Mouse (Mus musculus) brain, embryonic 18.5 days (tissue): ENCODE results near the gene Eif4b.

Experiments used
- DNase-seq: peaks from one replicate; pipeline ENCODE4 v3.0.0-alpha.2; 2012; ENCODE audit warnings: low read depth, low spot score

The Eif4b gene

DNA sequence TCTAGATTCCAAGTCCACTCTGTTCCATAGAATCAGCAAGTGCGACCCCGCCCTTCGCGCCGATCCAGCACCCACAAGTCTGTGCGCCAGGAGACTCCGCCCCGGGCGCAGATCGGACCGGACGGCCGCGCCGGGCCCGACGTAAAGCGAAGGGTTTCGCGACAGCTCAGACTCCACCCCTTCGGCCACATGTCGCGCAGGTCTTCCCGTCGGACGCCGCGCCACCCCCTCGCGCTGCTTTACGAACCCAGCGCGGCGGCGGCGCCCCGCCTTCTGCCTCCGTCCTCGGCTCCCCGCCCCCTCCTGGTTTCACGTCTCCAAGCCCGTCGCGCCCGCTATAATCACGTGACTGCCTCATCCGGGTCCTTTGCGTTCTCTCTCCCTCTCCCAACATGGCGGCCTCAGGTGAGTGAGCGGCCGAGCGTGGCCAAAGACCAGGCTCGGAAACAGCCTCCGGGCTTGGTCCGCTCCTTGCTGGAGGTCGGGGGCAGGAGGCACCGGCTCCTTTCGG lies at the start of gene Eif4b:
TSS of gene Eif4b (plus strand) at position 215 of the 511 bp plus-strand sequence.
- DNase-seq = peak; percentile 97

GRCm38 (mm10) chr15:102023888-102024287 lies 49.7 kb upstream of the Eif4b start:
- no peak for DNase-seq

DNA sequence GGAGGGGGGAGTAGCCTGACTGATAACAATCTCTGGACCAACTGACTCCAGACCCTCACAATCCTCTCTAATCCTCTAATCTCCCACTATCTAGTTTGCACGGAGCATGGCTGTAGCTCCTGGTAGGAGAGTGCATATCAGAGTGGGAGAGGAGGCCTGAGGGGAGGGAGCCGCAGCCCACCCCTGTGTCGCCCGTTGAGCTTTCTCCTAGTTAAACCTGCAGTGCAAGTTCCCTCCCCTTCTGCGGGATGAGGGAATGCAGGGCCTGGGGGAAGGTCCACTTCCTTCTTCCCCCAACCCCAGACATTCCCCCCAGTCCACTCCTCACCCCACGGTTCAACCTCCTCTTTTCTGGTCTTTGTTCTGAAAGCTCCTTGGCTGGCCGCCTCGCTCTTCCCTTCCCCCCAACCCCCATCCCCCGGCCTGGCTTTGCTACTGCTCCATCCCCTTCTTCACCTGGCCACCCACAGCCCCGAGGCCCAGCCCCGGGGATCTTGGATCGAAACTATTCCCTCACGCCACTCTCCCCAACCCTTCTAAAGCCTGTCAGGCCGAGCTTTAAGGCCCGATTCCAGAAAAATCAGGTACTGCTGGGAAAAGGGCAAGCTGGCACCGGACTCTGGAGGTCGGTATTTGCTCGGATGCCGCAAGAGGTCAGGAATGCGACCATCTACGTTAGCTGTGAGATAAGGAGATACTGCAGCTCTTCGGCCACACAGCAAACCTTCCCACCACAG lies 48.3 kb upstream of the Eif4b start:
- no peak for DNase-seq

DNA sequence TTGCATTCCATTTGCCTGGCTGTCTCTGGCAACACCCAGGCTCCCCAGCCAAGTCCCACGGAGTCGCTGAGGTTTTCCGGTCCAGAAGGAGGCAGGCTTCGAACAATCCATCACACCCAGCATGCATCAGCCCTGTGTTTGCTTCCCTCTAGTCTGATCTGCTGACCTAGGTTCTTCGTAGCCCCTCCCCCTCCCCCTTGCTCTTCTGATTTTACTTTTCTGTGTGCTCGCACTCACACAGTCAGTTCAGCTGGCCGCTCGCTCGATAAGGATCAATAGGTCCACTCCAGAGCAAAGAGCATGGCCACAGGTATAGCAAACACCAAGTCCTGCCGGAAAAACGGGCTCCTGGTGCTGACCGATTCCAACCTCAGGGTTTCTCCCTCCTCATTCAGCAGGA lies 47.1 kb upstream of the Eif4b start:
- DNase-seq = no peak

DNA sequence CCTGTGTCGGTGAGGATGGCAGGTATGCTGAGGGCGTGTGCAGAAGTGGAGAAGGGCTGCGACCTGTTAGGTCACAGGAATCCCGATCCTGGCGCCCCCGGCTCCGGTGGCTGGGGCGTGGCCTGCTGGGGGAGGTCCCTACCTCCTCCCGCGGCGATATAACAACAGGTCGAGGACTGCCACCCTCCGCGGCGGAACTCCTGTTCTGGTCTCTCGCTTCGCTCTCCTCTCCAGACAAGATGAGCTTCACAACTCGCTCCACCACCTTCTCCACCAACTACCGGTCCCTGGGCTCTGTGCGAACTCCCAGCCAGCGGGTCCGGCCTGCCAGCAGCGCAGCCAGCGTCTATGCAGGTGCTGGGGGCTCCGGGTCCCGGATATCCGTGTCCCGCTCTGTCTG lies 45.5 kb upstream of the Eif4b start, which contains the start of gene Krt18:
TSS of gene Krt18 (plus strand) at position 141 of the 400 bp plus-strand sequence.
- no peak for DNase-seq

- no peak for DNase-seq
Measured at GRCm38 (mm10) chr15:102034121-102035053, 39.2 kb upstream of the Eif4b start.

DNA sequence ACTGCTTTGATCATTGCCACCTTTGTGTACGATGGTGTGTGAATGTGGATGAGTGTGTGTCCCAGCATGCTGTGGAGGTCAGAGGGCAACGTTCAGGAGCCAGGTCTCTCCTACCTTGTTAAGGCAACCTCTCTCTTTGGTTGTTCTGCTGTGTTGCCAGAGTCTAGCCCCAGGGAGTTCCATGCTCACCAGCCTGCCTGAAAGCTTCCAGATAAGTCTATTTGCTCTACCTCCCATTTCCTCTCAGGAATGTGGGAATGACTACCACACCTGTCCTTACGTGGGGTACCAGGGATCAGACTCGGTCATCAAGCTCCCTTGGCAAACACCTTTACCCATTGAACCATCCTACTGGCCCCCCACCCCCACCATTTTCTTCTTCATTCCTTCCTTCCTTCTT lies 33.3 kb upstream of the Eif4b start:
- DNase-seq = no peak

GRCm38 (mm10) chr15:102041951-102042350 lies 31.6 kb upstream of the Eif4b start:
- no peak for DNase-seq

GRCm38 (mm10) chr15:102044745-102045144 lies 28.8 kb upstream of the Eif4b start:
- DNase-seq = no peak

DNA sequence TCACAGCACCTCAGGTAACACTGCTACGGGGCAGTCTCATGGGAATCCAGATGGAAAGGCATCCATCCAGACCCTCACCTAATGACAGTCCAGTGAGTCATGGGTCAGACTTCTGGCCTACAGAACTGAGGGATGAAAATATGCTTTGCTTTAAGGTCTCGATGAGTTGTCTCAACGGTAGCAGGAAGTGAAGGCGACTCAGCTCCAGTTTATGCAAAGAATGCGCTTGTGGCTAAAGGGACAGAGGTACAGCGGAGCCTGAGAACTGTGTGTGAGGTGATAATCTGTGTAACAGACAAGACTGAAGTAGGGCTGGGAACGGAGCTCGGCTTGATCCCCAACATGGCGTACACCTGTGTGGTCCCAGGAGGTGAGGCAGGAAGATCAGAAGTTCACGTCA lies 27.9 kb upstream of the Eif4b start:
- no peak for DNase-seq

GRCm38 (mm10) chr15:102048006-102048405 lies 25.6 kb upstream of the Eif4b start:
- DNase-seq = no peak

- DNase-seq = no peak
Measured at GRCm38 (mm10) chr15:102049871-102050270, 23.7 kb upstream of the Eif4b start.

DNA sequence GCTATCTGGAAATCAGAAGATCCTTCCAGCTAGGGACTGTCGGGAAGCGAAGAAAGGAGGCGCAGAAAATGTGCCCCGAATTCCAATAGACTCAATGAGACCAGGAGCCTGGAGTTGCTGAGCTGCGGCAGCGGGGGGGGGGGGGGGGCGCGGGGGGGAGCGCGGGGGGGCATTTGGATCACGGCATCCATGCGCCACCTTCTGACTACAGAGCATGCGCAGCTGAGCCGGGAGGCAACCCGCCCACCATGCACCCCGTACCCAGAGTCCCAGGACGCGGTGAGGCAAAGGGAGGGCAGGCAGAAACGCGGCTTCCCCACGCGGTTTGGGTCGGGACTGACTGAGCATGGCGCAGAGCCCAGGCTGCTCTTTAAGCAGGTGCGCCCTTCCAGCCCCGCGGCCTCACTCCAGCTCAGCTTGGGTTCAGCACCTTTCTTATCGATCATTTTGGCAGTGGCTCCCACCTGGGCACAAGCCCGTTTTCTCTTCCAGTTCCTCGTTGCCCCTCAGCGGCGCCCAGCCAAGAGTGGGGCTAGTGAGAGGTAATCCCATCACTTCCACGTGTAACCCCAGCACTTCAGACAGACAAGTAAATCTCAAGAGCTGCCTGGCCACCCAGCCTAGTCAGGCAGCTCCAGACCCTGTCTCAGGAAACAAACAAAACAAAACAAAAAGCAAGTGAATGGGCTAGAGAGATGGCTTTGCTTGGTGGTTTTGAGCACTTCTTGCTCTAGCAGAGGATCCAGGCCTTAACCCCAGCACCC lies 21.5 kb upstream of the Eif4b start:
- peak; percentile 16 for DNase-seq

DNA sequence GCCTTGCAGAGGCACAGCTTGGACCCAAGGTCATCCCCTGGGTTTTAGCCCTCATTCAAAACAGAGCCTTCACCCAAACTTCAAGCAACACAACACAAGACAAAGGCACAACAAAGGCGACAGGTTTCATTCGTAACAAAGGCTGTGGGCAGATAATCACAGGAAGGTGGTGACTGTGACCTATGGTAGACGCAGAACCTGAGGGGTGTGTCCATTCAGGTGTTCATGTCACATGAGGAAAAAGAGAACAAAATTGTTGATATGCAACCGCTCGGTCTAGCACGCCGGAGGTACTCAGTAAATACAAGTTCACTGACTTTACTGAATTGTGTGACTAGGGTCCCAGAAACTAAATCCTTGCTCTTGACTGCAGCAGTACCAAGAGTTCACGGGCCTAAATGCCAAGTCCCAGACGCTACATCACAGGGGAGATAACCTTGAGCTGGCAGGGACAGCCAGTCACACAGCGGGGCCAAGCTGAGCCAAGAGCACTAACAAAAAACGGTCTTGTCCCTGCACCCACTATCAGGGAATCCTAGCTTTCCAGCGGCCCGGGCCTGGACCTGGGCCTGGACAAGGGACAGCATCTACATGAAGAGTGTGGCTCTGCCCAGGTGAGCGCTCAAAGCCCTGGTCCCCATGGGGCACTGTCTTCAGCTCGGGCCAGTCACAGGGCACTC lies 16.9 kb upstream of the Eif4b start:
- DNase-seq = no peak

- peak; percentile 76 for DNase-seq
Measured at GRCm38 (mm10) chr15:102065661-102066325, 7.8 kb upstream of the Eif4b start.

GRCm38 (mm10) chr15:102070476-102071467 lies 2.8 kb upstream of the Eif4b start:
- no peak for DNase-seq

DNA sequence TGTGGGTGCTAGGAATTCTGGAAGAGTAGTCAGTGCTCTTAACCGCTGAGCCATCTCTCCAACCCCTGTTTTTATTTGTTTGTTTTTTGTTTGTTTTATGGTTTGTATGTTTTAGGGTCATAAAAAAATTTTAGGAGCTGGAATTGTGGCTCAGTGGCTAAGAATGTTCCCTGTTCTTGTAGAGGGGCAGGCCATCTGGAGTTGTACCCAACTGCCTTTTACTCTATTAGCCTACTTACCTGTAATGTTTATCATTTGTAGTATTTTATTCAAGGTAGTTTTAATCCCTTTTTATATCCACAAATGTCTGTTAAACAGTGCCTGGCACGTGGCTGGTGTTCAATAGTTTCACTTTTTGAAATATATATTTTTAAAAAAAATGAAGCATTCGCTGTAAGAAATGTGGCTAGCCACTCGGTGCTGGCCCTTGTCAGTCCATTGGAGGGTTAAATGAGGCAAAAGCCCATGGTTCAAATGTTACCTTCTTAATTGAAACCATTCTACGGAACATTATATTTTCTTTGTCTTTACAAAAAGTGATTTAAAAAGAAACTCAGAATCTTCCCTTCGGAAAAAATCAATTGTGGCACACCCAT lies 512 bp upstream of the Eif4b start:
- DNase-seq = no peak

GRCm38 (mm10) chr15:102074070-102074731 lies 628 bp downstream of the Eif4b start:
- DNase-seq = no peak
